Mouse (Mus musculus): ENCODE measurements around the gene Brix1. TPM values are rescaled to one million over a fixed set of nuclear protein-coding genes. Genes with fewer than 3 reads are reported as not detected.
"Not testable (repeated sequence)": the region's sequence is repeated elsewhere in the genome, so short reads cannot be mapped to it uniquely, and the experiment has no call there.

Gene Brix1
- polyA plus RNA-seq, 1 experiment: 0.18 TPM

- peaks cover 2% of the 10 kb centered on the region for H3K36me3 ChIP-seq (ENCODE audit: control insufficient read depth, insufficient read depth, low read length)
- no peaks in the 10 kb centered on the region for H3K27me3 ChIP-seq (ENCODE audit: control insufficient read depth, insufficient read depth, low read length)
- no peak overlapping the region for H3K27ac ChIP-seq (ENCODE audit: insufficient read depth, low read depth, low read length)
- TF ChIP-seq POLR2A (IDR thresholded peaks at IDR 0.05; ENCODE audit: low read depth, low read length) (no peak), CTCF (IDR thresholded peaks at IDR 0.05; ENCODE audit: extremely low read depth, insufficient read length, insufficient replicate concordance, low read depth, low read length) (peak; percentile 67; the same call in 1 of the 2 replicates)
- H3K4me3 ChIP-seq (ENCODE audit: low read depth, low read length): no peak overlapping the region
- 53% methylated on average over 11 of the region's 11 CpGs for WGBS
- no peaks in the 10 kb centered on the region for H3K4me1 ChIP-seq (ENCODE audit: control insufficient read depth, insufficient read depth, insufficient read length, low read length)
These were observed 15.3 kb upstream of the Brix1 start for GRCm38 (mm10) chr15:10500838-10501719.

DNA sequence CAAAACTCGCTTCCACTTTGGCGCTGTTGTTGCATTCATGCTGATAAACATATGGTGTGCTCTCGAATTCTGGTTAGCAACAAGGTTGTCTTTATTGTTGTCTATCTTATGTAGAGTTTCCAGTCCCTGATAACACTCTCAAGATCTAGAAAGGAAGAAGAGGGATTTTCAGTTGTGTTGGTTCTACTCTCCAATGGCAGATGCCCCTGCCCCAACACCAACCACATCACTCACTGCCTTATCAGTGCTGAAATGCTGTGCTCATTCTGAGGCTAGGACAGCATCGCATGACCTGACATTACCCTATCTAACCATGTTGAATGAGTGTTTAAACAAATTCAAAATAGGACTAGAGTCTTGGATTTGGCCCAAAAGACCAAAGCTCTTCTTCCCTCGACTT is 14.3 kb upstream of the Brix1 start:
- Histone ChIP-seq H3K4me3 (ENCODE audit: low read depth, low read length) (no peak overlapping the region), H3K4me1 (ENCODE audit: control insufficient read depth, insufficient read depth, insufficient read length, low read length) (no peaks in the 10 kb centered on the region), H3K36me3 (ENCODE audit: control insufficient read depth, insufficient read depth, low read length) (peaks cover 5% of the 10 kb centered on the region), H3K27ac (ENCODE audit: insufficient read depth, low read depth, low read length) (no peak overlapping the region), H3K27me3 (ENCODE audit: control insufficient read depth, insufficient read depth, low read length) (no peaks in the 10 kb centered on the region)
- 75% methylated on average over 5 of the region's 5 CpGs for whole genome bisulfite sequencing
- no peak for TF ChIP-seq POLR2A (IDR thresholded peaks at IDR 0.05; ENCODE audit: low read depth, low read length)
- no peak for TF ChIP-seq CTCF (IDR thresholded peaks at IDR 0.05; ENCODE audit: extremely low read depth, insufficient read length, insufficient replicate concordance, low read depth, low read length)

- WGBS: 79% methylated on average over 5 of the region's 5 CpGs
- H3K27me3 ChIP-seq (ENCODE audit: control insufficient read depth, insufficient read depth, low read length): no peaks in the 10 kb centered on the region
- H3K4me1 ChIP-seq (ENCODE audit: control insufficient read depth, insufficient read depth, insufficient read length, low read length): no peaks in the 10 kb centered on the region
These were observed 13.8 kb upstream of the Brix1 start for GRCm38 (mm10) chr15:10499593-10499992.

DNA sequence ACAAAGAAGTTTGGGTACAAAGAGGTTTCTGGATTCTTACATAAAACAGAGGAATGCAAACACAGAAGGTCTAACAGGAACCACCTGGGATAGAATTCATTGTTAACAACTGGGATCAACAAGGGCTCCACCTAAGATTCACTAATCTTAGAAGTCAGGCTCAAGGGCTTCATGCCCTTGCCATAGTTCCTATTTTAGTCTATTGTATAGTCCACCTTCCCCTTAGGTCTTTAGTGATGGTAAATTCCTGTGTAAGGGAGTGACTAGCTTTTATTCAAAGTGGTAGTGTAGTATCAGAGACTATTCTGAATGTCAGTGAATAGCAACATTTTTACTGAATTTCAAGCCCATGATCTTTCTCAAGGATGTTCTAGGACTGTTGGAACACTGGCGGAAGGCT is 10.9 kb upstream of the Brix1 start:
- H3K4me1 ChIP-seq (ENCODE audit: control insufficient read depth, insufficient read depth, insufficient read length, low read length); H3K27ac ChIP-seq (ENCODE audit: insufficient read depth, low read depth, low read length); H3K4me3 ChIP-seq (ENCODE audit: low read depth, low read length); H3K27me3 ChIP-seq (ENCODE audit: control insufficient read depth, insufficient read depth, low read length): not testable (repeated sequence)
- peaks cover 13% of the 10 kb centered on the region for H3K36me3 ChIP-seq (ENCODE audit: control insufficient read depth, insufficient read depth, low read length)
- 100% methylated on average over 1 of the region's 1 CpGs for WGBS

More at GRCm38 (mm10) chr15:10499593-10499992, 13.8 kb upstream of the Brix1 start:
- TF ChIP-seq POLR2A (IDR thresholded peaks at IDR 0.05; ENCODE audit: low read depth, low read length): no peak
- no peak for TF ChIP-seq CTCF (IDR thresholded peaks at IDR 0.05; ENCODE audit: extremely low read depth, insufficient read length, insufficient replicate concordance, low read depth, low read length)
- Histone ChIP-seq H3K36me3 (ENCODE audit: control insufficient read depth, insufficient read depth, low read length) (peaks cover 5% of the 10 kb centered on the region), H3K4me3 (ENCODE audit: low read depth, low read length) (no peak overlapping the region), H3K27ac (ENCODE audit: insufficient read depth, low read depth, low read length) (no peak overlapping the region)

DNA sequence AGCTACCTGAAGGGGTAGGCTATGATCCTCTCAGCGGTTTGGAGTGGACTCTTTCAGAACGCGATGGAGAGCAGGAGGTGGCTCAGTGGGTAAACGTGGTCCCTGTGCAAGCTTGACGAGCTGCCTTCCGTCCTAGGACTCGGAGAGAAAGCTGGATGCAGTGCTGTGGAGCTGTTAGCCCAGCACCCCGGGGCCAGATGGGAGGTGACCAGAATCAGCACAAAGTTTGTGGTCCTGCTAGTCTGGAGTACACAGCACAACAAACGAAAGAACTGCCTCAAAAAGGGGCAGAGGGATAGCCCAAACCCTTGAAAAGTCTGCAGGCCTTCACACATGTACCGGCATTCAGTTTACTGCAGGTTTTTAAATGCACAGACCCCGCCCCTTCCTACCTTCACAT is 10.2 kb upstream of the Brix1 start:
- H3K27ac ChIP-seq (ENCODE audit: insufficient read depth, low read depth, low read length): no peak overlapping the region
- no peaks in the 10 kb centered on the region for H3K27me3 ChIP-seq (ENCODE audit: control insufficient read depth, insufficient read depth, low read length)
- WGBS: 93% methylated on average over 11 of the region's 11 CpGs
- H3K4me3 ChIP-seq (ENCODE audit: low read depth, low read length): no peak overlapping the region
- no peak for TF ChIP-seq POLR2A (IDR thresholded peaks at IDR 0.05; ENCODE audit: low read depth, low read length)
- no peak for TF ChIP-seq CTCF (IDR thresholded peaks at IDR 0.05; ENCODE audit: extremely low read depth, insufficient read length, insufficient replicate concordance, low read depth, low read length)
- H3K4me1 ChIP-seq (ENCODE audit: control insufficient read depth, insufficient read depth, insufficient read length, low read length): no peaks in the 10 kb centered on the region
- H3K36me3 ChIP-seq (ENCODE audit: control insufficient read depth, insufficient read depth, low read length): peaks cover 13% of the 10 kb centered on the region

GRCm38 (mm10) chr15:10490101-10490500 is 4.4 kb upstream of the Brix1 start:
- peaks cover 14% of the 10 kb centered on the region for H3K36me3 ChIP-seq (ENCODE audit: control insufficient read depth, insufficient read depth, low read length)
- no peak overlapping the region for H3K27ac ChIP-seq (ENCODE audit: insufficient read depth, low read depth, low read length)
- H3K4me1 ChIP-seq (ENCODE audit: control insufficient read depth, insufficient read depth, insufficient read length, low read length): no peaks in the 10 kb centered on the region; the same call in 1 of the 2 replicates
- WGBS: 95% methylated on average over 5 of the region's 5 CpGs
- H3K27me3 ChIP-seq (ENCODE audit: control insufficient read depth, insufficient read depth, low read length): no peaks in the 10 kb centered on the region
- no peak for TF ChIP-seq CTCF (IDR thresholded peaks at IDR 0.05; ENCODE audit: extremely low read depth, insufficient read length, insufficient replicate concordance, low read depth, low read length)
- TF ChIP-seq POLR2A (IDR thresholded peaks at IDR 0.05; ENCODE audit: low read depth, low read length): no peak
- H3K4me3 ChIP-seq (ENCODE audit: low read depth, low read length): no peak overlapping the region

DNA sequence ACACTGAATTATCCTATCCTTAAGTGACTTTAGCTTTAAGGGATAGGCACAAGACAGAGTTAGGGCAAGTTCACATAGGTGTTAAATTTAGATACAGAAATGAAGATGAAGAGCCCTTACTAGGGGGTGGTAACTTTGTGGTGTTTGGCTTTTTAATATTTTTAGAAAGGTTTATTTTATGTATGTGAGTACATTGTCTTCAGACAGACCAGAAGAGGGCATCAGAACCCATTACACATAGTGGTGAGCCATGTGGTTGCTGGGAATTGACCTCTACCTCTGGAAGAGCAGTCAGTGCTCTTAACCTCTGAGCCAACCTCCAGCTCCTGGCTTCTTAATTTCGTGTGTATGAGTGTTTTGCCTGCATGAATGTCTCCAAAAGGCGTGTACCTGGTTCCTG is 1.5 kb upstream of the Brix1 start:
- Histone ChIP-seq H3K36me3 (ENCODE audit: control insufficient read depth, insufficient read depth, low read length) (peaks cover 15% of the 10 kb centered on the region), H3K4me3 (ENCODE audit: low read depth, low read length) (no peak overlapping the region), H3K4me1 (ENCODE audit: control insufficient read depth, insufficient read depth, insufficient read length, low read length) (no peaks in the 10 kb centered on the region; the same call in none of the 2 replicates), H3K27ac (ENCODE audit: insufficient read depth, low read depth, low read length) (no peak overlapping the region), H3K27me3 (ENCODE audit: control insufficient read depth, insufficient read depth, low read length) (no peaks in the 10 kb centered on the region)
- TF ChIP-seq POLR2A (IDR thresholded peaks at IDR 0.05; ENCODE audit: low read depth, low read length) (no peak), CTCF (IDR thresholded peaks at IDR 0.05; ENCODE audit: extremely low read depth, insufficient read length, insufficient replicate concordance, low read depth, low read length) (no peak)
- WGBS: 34% methylated on average over 2 of the region's 2 CpGs
